In genomic region chr4:47091493-47092386, GRCm38 (mm10) we compare ENCODE assay signal across 8 mouse cellular contexts. TPM values are rescaled to one million over a fixed set of nuclear protein-coding genes. Genes with fewer than 3 reads are reported as not detected.
DNase-seq lines count a peak whose midpoint lies in the region; ATAC-seq lines count a peak whose summit lies in the region.

TSS of gene Galnt12 (plus strand) at chr4:47091909.

- H3K4me1 ChIP-seq in hindbrain, embryonic 10.5 days (replicated peaks), result peaks cover 37% of the 10 kb centered on the region
- H3K4me1 ChIP-seq in limb, embryonic 12.5 days (replicated peaks), result peaks cover 8% of the 10 kb centered on the region

- H3K9me3 ChIP-seq in hindbrain, embryonic 10.5 days, result no peaks in the 10 kb centered on the region
- no peaks in the 10 kb centered on the region for H3K9me3 ChIP-seq in limb, embryonic 12.5 days

- H3K4me2 ChIP-seq in limb, embryonic 12.5 days, result peak within 1 kb of the TSS; percentile 99

- 1% methylated on average over 73 of the region's 74 CpGs for WGBS in hindbrain, embryonic 10.5 days
- WGBS in limb, embryonic 12.5 days, result 1% methylated on average over 71 of the region's 74 CpGs

- peak; percentile 31 for DNase-seq in adrenal gland, adult 2 months
- DNase-seq in adrenal gland, postnatal 4 days (ENCODE audit: low spot score in 2 of 2), result no peak
- peak; percentile 23 to 45 for DNase-seq in CD8-positive naive resting alpha-beta T cell, adult 2 months (ENCODE audit: low read depth in 2 of 2, low spot score in 2 of 2)
- DNase-seq in embryo, embryonic 9.5 days (ENCODE audit: extremely low spot score), result peak; percentile 49
- peak; percentile 57 for DNase-seq in hindbrain, embryonic 10.5 days (ENCODE audit: low spot score)
- DNase-seq in naive thymus-derived CD4-positive, alpha-beta T cell, adult 2 months (ENCODE audit: low read depth), result peak; percentile 71
- peak; percentile 44 for DNase-seq in testis, postnatal 14 days (ENCODE audit: low spot score)

- no peaks in the 10 kb centered on the region for H3K36me3 ChIP-seq in hindbrain, embryonic 10.5 days
- H3K36me3 ChIP-seq in limb, embryonic 12.5 days, result no peaks in the 10 kb centered on the region

- H3K9ac ChIP-seq in limb, embryonic 12.5 days (replicated peaks), result peak within 1 kb of the TSS; percentile 67

- ATAC-seq in limb, embryonic 12.5 days (ENCODE audit: insufficient number of reproducible peaks, insufficient read depth, low FRiP score, low TSS enrichment, low read depth), result peak; percentile 49; the same call in 1 of the 2 replicates

- H3K4me3 ChIP-seq in hindbrain, embryonic 10.5 days, result peak within 1 kb of the TSS; percentile 77
- peak within 1 kb of the TSS; percentile 71 for H3K4me3 ChIP-seq in limb, embryonic 12.5 days (replicated peaks)

- H3K27ac ChIP-seq in hindbrain, embryonic 10.5 days, result peak within 1 kb of the TSS; percentile 75
- H3K27ac ChIP-seq in limb, embryonic 12.5 days, result no peak within 1 kb of the TSS

- H3K27me3 ChIP-seq in hindbrain, embryonic 10.5 days (ENCODE audit: insufficient read depth, poor library complexity, severe bottlenecking), result peaks cover 70% of the 10 kb centered on the region
- H3K27me3 ChIP-seq in limb, embryonic 12.5 days, result peaks cover 39% of the 10 kb centered on the region

RNA-seq across cellular contexts. Expression of gene Galnt12, which starts in this region (rescaled TPM):
- 1 to 10 TPM in 1 of 2 experiments, under 1 TPM in 1; 0.40 to 1.0 TPM for total RNA-seq in adrenal gland, adult 2 months (2021)
- 1.9 TPM in 2 replicates for polyA plus RNA-seq in adrenal gland, adult 2 months (2012; rRNA removed)
- total RNA-seq in adrenal gland, postnatal 4 days (2021), result 1 to 10 TPM; 2.1 to 4.0 TPM
- 2.5 and 3.6 TPM in 2 replicates for polyA plus RNA-seq in hindbrain, embryonic 10.5 days (2016; fragmentation: Nextera tagmentation; extraction: Ambion mirVana)
- polyA plus RNA-seq in limb, embryonic 12.5 days (2016; fragmentation: Nextera tagmentation; extraction: Ambion mirVana), result 3.7 and 4.1 TPM in 2 replicates

Comparison
In these comparisons a context has a peak if more than half of its experiments do, and no peak if none do; other contexts are left out.
1. DNase-seq: peak in adrenal gland, adult 2 months (single experiment), CD8-positive naive resting alpha-beta T cell, adult 2 months (2 of 2), embryo, embryonic 9.5 days (single experiment), hindbrain, embryonic 10.5 days (single experiment), naive thymus-derived CD4-positive, alpha-beta T cell, adult 2 months (single experiment) and testis, postnatal 14 days (single experiment); none in adrenal gland, postnatal 4 days (0 of 2).